Mouse (Mus musculus): ENCODE measurements around the gene Rap1gap2. TPM values are rescaled to one million over a fixed set of nuclear protein-coding genes. Genes with fewer than 3 reads are reported as not detected.

Gene Rap1gap2
- polyA plus RNA-seq, 1 experiment from 2014 or later, result 16.9 TPM

- Histone ChIP-seq H3K4me3 (no peak overlapping the region), H3K27ac (replicated peaks) (no peak overlapping the region), H3K9me3 (no peaks in the 10 kb centered on the region), H3K4me1 (replicated peaks) (no peaks in the 10 kb centered on the region), H3K9ac (no peak overlapping the region), H3K4me2 (no peak overlapping the region), H3K36me3 (no peaks in the 10 kb centered on the region), H3K27me3 (no peaks in the 10 kb centered on the region)
- no peak for ATAC-seq (ENCODE audit: low FRiP score, low read depth)
- 90% methylated on average over 5 of the region's 5 CpGs for WGBS
Observed at GRCm38 (mm10) chr11:74568463-74568862, 42.3 kb downstream of the Rap1gap2 start.

- 79% methylated on average over 3 of the region's 3 CpGs for WGBS
- H3K9me3 ChIP-seq, result no peaks in the 10 kb centered on the region
- no peak overlapping the region for H3K9ac ChIP-seq
- H3K36me3 ChIP-seq, result no peaks in the 10 kb centered on the region
- no peak overlapping the region for H3K4me3 ChIP-seq
- no peaks in the 10 kb centered on the region for H3K27me3 ChIP-seq
- no peak for ATAC-seq (ENCODE audit: low FRiP score, low read depth)
- H3K4me2 ChIP-seq, result no peak overlapping the region
- no peaks in the 10 kb centered on the region for H3K4me1 ChIP-seq (replicated peaks)
- H3K27ac ChIP-seq (replicated peaks), result no peak overlapping the region
Observed at GRCm38 (mm10) chr11:74568004-74568403, 42.7 kb downstream of the Rap1gap2 start.

DNA sequence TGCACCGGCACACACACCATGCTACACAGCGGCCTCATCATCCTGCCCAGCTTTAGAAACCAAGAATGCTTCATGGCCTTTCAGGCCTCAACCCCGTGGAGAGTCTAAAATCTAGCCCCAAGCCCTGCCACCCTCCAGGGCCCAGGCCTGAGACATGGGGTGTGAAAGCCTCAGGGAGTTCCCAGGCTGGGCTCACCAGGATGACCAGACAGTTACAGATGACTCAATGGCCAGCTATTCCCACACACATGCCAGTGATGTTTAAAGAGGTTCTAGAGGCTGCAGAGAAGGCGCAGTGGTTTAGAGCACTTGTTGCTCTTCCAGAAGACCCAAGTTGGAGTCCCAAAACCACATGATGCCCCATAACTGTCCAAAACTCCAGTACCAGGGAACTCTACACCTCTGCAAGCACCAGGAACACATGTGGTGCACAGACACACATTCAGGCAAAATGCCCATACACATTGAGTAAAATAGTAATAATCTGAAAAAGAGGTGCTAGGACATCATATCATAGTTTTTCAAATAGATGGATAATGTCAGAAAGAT is 44.3 kb downstream of the Rap1gap2 start:
- no peak for ATAC-seq (ENCODE audit: low FRiP score, low read depth)
- Histone ChIP-seq H3K4me3 (no peak overlapping the region), H3K27ac (replicated peaks) (no peak overlapping the region), H3K4me2 (no peak overlapping the region), H3K9me3 (no peaks in the 10 kb centered on the region), H3K27me3 (no peaks in the 10 kb centered on the region), H3K4me1 (replicated peaks) (no peaks in the 10 kb centered on the region), H3K9ac (no peak overlapping the region), H3K36me3 (no peaks in the 10 kb centered on the region)
- WGBS, result 93% methylated on average over 4 of the region's 4 CpGs

- no peak overlapping the region for H3K4me3 ChIP-seq
- no peak for ATAC-seq (ENCODE audit: low FRiP score, low read depth)
- H3K9me3 ChIP-seq, result no peaks in the 10 kb centered on the region
- no peak overlapping the region for H3K27ac ChIP-seq (replicated peaks)
- no peak overlapping the region for H3K9ac ChIP-seq
- H3K4me2 ChIP-seq, result no peak overlapping the region
- H3K27me3 ChIP-seq, result no peaks in the 10 kb centered on the region
- 0 out of 2 replicates have a peak, but pooled peaks cover 2% of the 10 kb centered on the region for H3K4me1 ChIP-seq (replicated peaks)
- no peaks in the 10 kb centered on the region for H3K36me3 ChIP-seq
- 85% methylated on average over 4 of the region's 4 CpGs for WGBS
Observed at GRCm38 (mm10) chr11:74561392-74561791, 49.3 kb downstream of the Rap1gap2 start.

DNA sequence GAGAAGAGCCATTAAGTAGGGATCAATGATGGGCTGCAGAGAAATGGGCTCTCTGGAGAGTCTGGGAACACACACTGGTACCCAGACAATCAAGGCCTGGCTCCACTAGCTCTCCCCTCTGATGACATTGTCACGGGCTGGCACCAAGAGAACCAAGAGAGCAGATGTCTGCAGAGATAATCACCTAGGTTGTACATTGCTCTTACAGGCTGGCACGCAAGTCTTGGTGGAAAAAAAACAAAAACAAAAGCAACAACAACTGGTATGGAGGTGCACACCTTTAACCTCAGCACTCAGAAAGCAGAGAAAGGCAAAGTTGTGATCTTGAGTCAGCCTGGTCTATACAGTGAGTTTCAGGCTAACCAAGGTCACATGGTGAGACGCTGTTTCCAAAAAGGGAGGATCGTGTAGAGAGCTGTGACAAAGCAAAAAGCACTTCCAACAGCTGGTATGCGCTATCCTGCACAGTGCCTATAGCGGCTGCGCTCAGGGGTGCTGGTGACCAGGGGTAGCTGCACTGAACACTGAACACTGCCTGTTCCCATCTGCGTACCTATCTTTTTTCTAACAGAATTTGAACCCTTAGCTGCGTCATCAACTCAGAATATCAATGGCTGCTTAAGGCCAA is 50.0 kb downstream of the Rap1gap2 start:
- H3K4me1 ChIP-seq (replicated peaks), result peaks cover 9% of the 10 kb centered on the region
- H3K27me3 ChIP-seq, result no peaks in the 10 kb centered on the region
- no peaks in the 10 kb centered on the region for H3K36me3 ChIP-seq
- WGBS, result 93% methylated on average over 9 of the region's 9 CpGs
- H3K4me2 ChIP-seq, result no peak overlapping the region
- no peak for ATAC-seq (ENCODE audit: low FRiP score, low read depth)
- no peak overlapping the region for H3K4me3 ChIP-seq
- H3K27ac ChIP-seq (replicated peaks), result no peak overlapping the region
- no peak overlapping the region for H3K9ac ChIP-seq
- H3K9me3 ChIP-seq, result no peaks in the 10 kb centered on the region

DNA sequence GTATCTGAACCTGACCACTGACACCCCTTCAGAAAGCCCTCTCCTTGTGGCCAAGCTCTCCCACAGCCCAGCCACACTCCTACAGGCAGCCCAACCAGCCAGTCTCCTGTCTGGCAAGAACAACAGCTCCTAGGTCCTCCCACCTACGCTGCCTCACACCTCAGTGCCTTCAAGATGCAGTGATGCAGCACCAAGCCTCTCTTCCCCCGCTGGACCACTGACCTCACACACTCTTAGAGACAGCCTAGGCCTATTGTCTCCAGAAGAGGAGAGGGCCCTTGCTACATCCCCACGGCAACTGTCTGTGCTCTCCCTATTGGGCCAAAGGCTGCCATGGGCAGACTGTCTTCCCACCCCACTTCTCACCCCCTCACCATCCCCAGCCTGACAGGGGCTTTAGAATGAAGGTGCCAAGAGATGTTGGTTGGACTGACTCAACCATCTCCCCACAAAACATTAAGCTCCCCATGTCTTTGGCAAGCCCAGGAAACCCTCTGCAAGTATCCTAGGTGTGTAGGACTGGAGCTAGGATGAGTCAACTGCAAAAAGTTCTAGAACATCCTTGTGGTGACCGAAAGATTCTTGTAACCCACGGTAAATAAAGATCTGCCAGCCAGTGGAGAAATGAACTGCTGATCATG is 50.8 kb downstream of the Rap1gap2 start:
- H3K4me2 ChIP-seq, result no peak overlapping the region
- H3K27me3 ChIP-seq, result no peaks in the 10 kb centered on the region
- H3K4me3 ChIP-seq, result no peak overlapping the region
- peaks cover 17% of the 10 kb centered on the region for H3K4me1 ChIP-seq (replicated peaks)
- H3K9me3 ChIP-seq, result no peaks in the 10 kb centered on the region
- no peak for ATAC-seq (ENCODE audit: low FRiP score, low read depth)
- WGBS, result 64% methylated on average over 5 of the region's 5 CpGs
- H3K27ac ChIP-seq (replicated peaks), result no peak overlapping the region
- H3K36me3 ChIP-seq, result no peaks in the 10 kb centered on the region
- no peak overlapping the region for H3K9ac ChIP-seq

DNA sequence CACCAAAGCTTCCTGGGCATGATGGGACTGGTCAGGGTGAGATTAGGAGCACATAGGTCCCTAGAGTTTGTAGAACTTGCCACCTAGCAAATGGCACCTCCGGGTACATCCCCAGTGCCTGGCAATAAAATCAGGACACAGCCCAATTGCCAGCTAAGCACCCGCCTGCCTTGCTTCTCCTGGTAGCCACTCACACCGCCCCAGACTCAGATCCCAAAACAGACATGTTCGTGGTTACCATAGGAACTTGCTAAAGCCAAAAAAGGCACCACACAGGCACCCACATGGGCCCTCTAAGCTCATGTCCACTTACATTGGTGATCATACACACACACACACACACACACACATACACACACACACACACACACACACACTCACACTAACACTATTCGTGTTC is 51.8 kb downstream of the Rap1gap2 start:
- ATAC-seq (ENCODE audit: low FRiP score, low read depth), result no peak
- Histone ChIP-seq H3K27me3 (no peaks in the 10 kb centered on the region), H3K4me3 (no peak overlapping the region), H3K9ac (no peak overlapping the region), H3K4me2 (no peak overlapping the region), H3K36me3 (no peaks in the 10 kb centered on the region), H3K4me1 (replicated peaks) (peaks cover 27% of the 10 kb centered on the region), H3K9me3 (no peaks in the 10 kb centered on the region), H3K27ac (replicated peaks) (no peak overlapping the region)
- WGBS, result 84% methylated on average over 5 of the region's 5 CpGs

GRCm38 (mm10) chr11:74557456-74558230 is 53.1 kb downstream of the Rap1gap2 start:
- H3K36me3 ChIP-seq, result no peaks in the 10 kb centered on the region
- H3K4me1 ChIP-seq (replicated peaks), result peaks cover 30% of the 10 kb centered on the region
- no peak overlapping the region for H3K27ac ChIP-seq (replicated peaks)
- H3K4me2 ChIP-seq, result no peak overlapping the region
- no peak overlapping the region for H3K9ac ChIP-seq
- H3K27me3 ChIP-seq, result no peaks in the 10 kb centered on the region
- 70% methylated on average over 11 of the region's 11 CpGs for WGBS
- no peak overlapping the region for H3K4me3 ChIP-seq
- no peak for ATAC-seq (ENCODE audit: low FRiP score, low read depth)
- H3K9me3 ChIP-seq, result no peaks in the 10 kb centered on the region

DNA sequence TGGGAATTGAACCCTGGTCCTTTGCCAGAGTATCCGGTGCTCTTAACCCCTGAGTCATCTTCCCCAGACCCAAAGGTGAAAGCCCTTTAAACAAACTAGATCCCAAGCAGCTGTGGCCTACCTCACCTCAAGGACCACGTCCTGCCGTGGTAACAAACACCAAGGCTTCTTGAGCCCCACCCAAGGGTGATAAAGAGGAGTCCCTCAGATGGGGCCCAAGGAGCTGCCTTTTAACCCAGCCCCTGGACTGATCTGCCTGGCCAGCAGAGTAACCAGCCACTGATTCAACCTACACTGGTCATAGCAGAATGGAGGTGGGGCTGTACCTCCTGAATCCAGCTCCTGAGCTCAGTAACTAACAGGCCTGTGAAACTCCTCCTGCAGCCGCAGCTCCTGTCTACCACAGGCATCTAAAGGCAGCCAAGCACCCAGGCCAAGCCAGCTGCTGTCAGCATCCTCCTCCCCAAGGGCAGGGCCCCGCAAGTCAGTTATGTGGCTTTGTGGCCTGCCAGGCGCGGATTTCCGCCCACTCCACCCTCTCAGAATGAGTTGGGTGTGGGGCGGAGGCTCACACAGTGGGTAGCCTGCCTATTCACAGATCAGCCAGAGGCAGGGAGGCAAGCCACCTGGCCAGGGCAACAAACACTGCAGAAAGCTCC is 54.9 kb downstream of the Rap1gap2 start:
- ATAC-seq (ENCODE audit: low FRiP score, low read depth), result no peak
- Histone ChIP-seq H3K4me3 (no peak overlapping the region), H3K4me2 (no peak overlapping the region), H3K27ac (replicated peaks) (peak overlapping the region; percentile 82), H3K9me3 (no peaks in the 10 kb centered on the region), H3K27me3 (no peaks in the 10 kb centered on the region), H3K9ac (no peak overlapping the region), H3K36me3 (no peaks in the 10 kb centered on the region), H3K4me1 (replicated peaks) (peaks cover 30% of the 10 kb centered on the region)
- WGBS, result 42% methylated on average over 9 of the region's 9 CpGs

DNA sequence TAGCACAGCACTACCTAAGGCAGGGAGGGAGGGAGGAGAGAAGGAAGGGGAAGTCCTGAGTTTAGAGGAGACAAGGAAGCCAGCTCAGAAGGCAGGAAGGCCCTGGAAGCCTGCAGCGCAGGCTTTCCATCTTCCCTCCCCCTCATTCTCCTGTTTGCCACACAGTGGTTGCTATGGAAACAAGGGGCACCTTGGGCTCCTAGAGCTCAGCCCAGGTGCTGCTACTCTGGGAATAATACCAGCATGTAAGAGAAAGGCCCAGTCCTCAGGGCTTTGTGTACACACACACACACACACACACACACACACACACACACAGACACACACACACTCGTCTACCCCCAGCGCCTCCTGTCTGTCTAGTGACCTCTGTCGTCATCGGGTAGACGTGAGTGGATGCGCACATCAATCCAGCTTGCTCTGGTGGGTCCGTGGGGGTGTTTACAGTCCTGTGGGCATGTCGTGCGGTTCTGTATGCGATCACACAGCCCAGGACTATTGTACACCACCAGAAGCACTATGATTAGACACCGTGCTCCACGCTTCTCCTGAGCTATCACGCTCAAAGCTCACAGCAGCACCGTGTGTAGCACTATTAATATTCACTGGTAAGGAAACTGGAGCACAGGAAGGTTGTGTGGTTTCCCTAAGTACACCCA is 55.9 kb downstream of the Rap1gap2 start:
- H3K4me3 ChIP-seq, result no peak overlapping the region
- peak; percentile 86 for ATAC-seq (ENCODE audit: low FRiP score, low read depth)
- no peaks in the 10 kb centered on the region for H3K36me3 ChIP-seq
- 31% methylated on average over 15 of the region's 15 CpGs for WGBS
- peaks cover 30% of the 10 kb centered on the region for H3K4me1 ChIP-seq (replicated peaks)
- H3K9me3 ChIP-seq, result no peaks in the 10 kb centered on the region
- no peak overlapping the region for H3K9ac ChIP-seq
- peak overlapping the region; percentile 82 for H3K27ac ChIP-seq (replicated peaks)
- H3K4me2 ChIP-seq, result peak overlapping the region; percentile 26; the same call in 1 of the 2 replicates
- no peaks in the 10 kb centered on the region for H3K27me3 ChIP-seq

GRCm38 (mm10) chr11:74551568-74551967 is 59.1 kb downstream of the Rap1gap2 start:
- Histone ChIP-seq H3K4me1 (replicated peaks) (peaks cover 47% of the 10 kb centered on the region), H3K9me3 (no peaks in the 10 kb centered on the region), H3K36me3 (no peaks in the 10 kb centered on the region), H3K4me2 (no peak overlapping the region), H3K9ac (no peak overlapping the region), H3K4me3 (no peak overlapping the region), H3K27me3 (no peaks in the 10 kb centered on the region), H3K27ac (replicated peaks) (no peak overlapping the region)
- 78% methylated on average over 6 of the region's 6 CpGs for WGBS
- ATAC-seq (ENCODE audit: low FRiP score, low read depth), result no peak
